Mouse (Mus musculus) hindbrain, embryonic 10.5 days (tissue): ENCODE measurements at regions not wholly inside any gene's neighbourhood (a gene's known extent, or its start where the extent isn't known, plus 50 kb on each side); places are given as distances from the start of the nearest gene placed in this dataset.

ENCODE experiments used
- DNase-seq: peaks from one replicate; pipeline ENCODE4 v3.0.0-alpha.2; 2017; ENCODE audit warnings: low spot score
- H3K27ac ChIP-seq: fragments of 300-500 bp; sonication (generic); 2 replicates; pipeline ENCODE4 v1.5.1; 2016; ENCODE audit warnings: mild to moderate bottlenecking, moderate library complexity
- H3K27me3 ChIP-seq: fragments of 300-500 bp; sonication (generic); 2 replicates; pipeline ENCODE4 v1.6.1; 2016; ENCODE audit warnings: mild to moderate bottlenecking; ENCODE audit not compliant: poor library complexity, insufficient read depth, severe bottlenecking
- H3K36me3 ChIP-seq: fragments of 300-500 bp; sonication (generic); 2 replicates; pipeline ENCODE4 v1.6.1; 2016; ENCODE audit warnings: mild to moderate bottlenecking, moderate library complexity
- H3K4me1 ChIP-seq: fragments of 300-500 bp; sonication (generic); replicated peaks from 2 replicates; pipeline ENCODE4 v1.6.1; 2016; ENCODE audit warnings: mild to moderate bottlenecking
- H3K4me3 ChIP-seq: fragments of 300-500 bp; sonication (generic); 2 replicates; pipeline ENCODE4 v1.5.1; 2016; ENCODE audit warnings: mild to moderate bottlenecking, moderate library complexity
- H3K9me3 ChIP-seq: fragments of 300-500 bp; sonication (generic); 2 replicates; pipeline ENCODE4 v1.6.1; 2016; ENCODE audit warnings: mild to moderate bottlenecking, moderate library complexity
- WGBS: fragments of 180-500 bp; shearing (Covaris S2); methylation state at CpG from one replicate; pipeline ENCODE4 v1.1.7; 2016; 5-methylcytosine and 5-hydroxymethylcytosine counted together

DNA sequence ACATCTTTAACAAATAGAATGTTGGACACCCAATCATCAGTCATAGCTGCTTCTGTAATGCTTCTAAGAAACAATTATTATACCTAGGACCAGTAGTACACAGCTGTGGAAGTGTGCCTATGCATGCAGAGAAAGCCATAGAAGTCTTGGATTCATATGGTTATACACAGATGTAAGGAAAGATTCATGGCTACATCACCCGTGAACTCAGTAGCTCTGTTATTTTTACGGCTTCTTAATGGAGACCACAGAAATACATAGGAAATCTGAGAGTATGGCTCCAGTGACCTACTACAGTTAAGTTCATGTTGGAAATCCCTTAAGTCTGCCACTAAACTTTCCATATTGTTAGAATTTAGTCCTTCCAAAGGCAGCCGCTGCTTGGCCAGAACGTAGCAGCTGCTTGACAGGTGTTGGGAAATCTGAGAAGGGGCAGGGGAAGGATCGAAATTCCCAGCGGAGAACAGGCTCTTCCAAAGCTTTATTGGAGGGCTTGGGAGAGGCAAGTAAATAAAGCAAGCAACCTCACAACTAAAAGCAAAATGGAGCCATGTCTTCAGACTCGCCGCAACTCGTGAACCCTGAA is 78.8 kb upstream of the Ankfn1 start:
- Histone ChIP-seq H3K27ac (no peak overlapping the region), H3K9me3 (no peaks in the 10 kb centered on the region), H3K36me3 (no peaks in the 10 kb centered on the region), H3K4me3 (no peak overlapping the region), H3K4me1 (no peaks in the 10 kb centered on the region; the same call in 1 of the 2 replicates), H3K27me3 (no peaks in the 10 kb centered on the region)
- DNase-seq: no peak
- WGBS: 69% methylated on average over 9 of the region's 9 CpGs

DNA sequence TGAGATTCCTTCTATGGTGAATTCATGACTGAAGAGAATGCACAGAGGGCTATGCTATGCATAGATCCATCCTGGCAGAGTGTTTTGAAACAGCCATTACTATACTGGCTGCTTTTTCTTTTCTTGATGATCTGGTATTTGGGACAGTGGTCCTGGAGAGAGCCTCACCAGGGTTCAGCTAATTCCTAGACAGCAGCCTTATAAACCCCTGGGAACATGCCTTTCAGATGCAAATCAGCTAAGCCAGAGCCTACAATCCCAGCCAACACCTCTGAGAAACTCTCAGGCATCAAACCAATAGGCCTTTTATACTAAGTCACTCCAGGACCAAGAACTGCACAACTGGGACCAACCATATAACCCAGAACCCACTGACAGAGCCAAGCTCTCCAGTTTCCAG is 64.4 kb upstream of the Ankfn1 start:
- H3K27ac ChIP-seq: no peak overlapping the region
- no peaks in the 10 kb centered on the region for H3K27me3 ChIP-seq
- H3K4me3 ChIP-seq: no peak overlapping the region
- DNase-seq: no peak
- no peaks in the 10 kb centered on the region for H3K9me3 ChIP-seq
- H3K4me1 ChIP-seq: peaks cover 16% of the 10 kb centered on the region
- H3K36me3 ChIP-seq: no peaks in the 10 kb centered on the region

DNA sequence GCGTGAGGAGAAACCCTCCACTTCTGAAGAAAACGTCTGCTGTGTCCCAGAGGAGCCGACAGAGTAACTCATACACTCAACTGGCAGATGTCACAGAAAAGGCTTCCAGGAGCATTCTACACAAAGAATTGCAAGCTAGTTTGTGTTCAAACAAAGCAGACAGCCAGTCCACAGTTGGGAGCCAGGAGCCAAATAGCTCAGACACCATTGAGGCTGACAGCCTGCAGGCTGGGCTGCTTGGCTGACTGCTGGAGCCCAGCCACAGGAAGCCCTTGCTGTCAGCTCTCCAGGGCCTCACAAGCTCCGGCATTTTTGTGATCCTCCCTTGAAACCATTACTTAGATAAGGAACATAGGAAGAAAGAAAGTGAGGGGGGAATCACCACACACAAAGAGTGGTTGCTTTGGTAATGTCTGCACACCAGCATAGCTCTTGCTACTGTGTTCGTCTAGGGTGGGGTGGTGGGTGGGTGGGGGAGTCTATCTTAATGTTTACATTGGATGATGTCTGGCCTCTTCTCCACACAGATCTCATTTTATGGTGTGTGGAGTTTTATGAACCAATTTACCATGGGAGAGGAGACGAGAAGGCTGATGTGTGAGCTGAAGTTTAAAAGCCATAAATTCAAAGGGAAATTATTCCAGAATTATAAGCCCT is 62.3 kb upstream of the Ankfn1 start:
- WGBS: 28% methylated on average over 6 of the region's 6 CpGs
- Histone ChIP-seq H3K36me3 (no peaks in the 10 kb centered on the region), H3K9me3 (no peaks in the 10 kb centered on the region), H3K27ac (peak overlapping the region; percentile 53), H3K27me3 (no peaks in the 10 kb centered on the region), H3K4me1 (peaks cover 16% of the 10 kb centered on the region), H3K4me3 (no peak overlapping the region)
- peak; percentile 32 for DNase-seq

DNA sequence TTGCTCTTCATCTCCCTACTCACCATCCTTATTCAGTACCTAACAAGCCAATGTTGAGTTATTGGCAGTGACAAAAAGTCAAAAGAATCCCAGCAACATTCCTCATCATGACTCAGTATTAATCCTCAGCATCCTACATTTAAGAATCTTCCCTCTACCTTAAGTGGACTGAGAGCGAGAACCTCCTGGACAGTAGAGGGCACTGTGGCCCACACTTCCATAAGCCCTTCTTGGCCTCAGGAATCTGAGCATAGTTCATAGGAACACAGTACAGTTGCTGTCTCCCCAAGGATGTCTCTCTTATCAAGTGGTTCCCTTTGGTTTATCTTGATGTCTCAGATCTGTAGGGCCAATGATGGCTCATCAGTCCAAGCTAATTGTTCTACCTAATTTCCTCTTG is 60.5 kb upstream of the Ankfn1 start:
- peaks cover 16% of the 10 kb centered on the region for H3K4me1 ChIP-seq
- H3K36me3 ChIP-seq: no peaks in the 10 kb centered on the region
- H3K4me3 ChIP-seq: no peak overlapping the region
- no peak overlapping the region for H3K27ac ChIP-seq
- no peak for DNase-seq
- H3K27me3 ChIP-seq: no peaks in the 10 kb centered on the region
- WGBS: 100% methylated on average over 1 of the region's 1 CpGs
- H3K9me3 ChIP-seq: no peaks in the 10 kb centered on the region

DNA sequence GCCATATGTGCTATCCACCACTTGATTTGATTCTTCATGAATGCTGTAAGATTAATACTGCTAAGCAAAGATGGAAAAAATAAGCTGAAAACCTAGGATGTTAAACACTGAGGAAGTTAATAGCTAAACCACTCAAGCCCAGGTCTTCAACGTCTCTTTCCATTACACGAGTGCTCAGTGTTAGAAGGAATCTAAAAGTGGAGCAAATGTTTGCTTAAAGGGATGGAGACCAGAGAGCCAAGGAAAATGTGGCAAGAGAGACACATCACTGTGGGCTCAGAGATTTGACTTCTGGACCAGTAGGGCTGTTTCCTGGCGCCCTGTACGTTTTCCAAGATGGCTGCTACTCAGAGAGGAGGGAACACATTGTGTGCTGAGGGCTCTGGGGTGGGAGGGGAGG is 59.4 kb upstream of the Ankfn1 start:
- H3K9me3 ChIP-seq: no peaks in the 10 kb centered on the region
- no peak overlapping the region for H3K4me3 ChIP-seq
- H3K36me3 ChIP-seq: no peaks in the 10 kb centered on the region
- peaks cover 13% of the 10 kb centered on the region for H3K4me1 ChIP-seq
- DNase-seq: no peak
- no peak overlapping the region for H3K27ac ChIP-seq
- whole genome bisulfite sequencing: 91% methylated on average over 4 of the region's 4 CpGs
- no peaks in the 10 kb centered on the region for H3K27me3 ChIP-seq

DNA sequence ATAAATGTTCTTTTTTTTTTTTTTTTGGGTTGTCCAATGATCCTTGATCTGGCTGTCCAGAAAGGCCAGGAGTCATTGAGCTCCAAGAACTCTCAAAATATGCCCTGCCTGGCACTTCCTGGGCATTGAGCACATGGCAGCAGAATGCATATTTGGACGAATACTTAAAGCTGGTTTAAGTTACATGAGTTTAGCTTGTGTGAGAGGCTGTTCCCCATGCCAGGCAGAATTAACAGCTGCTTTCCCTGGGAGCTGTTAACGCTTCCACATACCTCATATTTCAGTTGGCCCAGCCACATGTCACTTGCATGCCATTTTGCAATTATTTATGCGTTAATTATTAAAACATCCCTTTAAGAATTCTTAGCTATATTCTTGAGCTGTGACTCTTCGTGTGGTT is 56.6 kb upstream of the Ankfn1 start:
- no peaks in the 10 kb centered on the region for H3K36me3 ChIP-seq
- no peaks in the 10 kb centered on the region for H3K9me3 ChIP-seq
- DNase-seq: no peak
- no peaks in the 10 kb centered on the region for H3K27me3 ChIP-seq
- WGBS: 90% methylated on average over 4 of the region's 4 CpGs
- H3K4me3 ChIP-seq: no peak overlapping the region
- no peak overlapping the region for H3K27ac ChIP-seq
- H3K4me1 ChIP-seq: peaks cover under 1% of the 10 kb centered on the region; the same call in 1 of the 2 replicates

DNA sequence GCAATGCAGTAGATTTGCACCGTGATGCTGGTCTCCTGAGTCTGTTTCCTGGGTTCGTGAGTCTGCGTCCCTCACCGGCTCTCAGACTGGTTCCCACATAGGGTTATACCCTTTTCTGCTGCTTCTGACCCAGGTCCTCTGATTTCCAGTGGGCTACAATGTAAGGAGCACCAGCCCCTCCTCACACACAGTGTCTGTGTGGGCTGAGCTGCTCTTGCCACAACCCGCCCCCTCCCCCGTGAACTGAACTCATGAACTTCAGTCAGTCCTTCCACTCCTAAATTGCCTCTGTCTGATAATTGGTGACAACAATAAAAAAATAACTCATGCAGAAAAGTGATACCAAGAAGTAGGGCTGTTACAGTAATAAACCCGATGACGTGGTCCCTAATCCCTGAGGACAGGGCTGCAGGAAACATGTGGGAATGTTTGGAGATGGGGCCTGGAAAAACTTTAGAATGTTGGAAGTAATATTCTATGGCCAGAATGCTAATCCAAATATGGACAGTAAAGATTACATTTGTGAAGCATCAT is 54.2 kb upstream of the Ankfn1 start:
- 93% methylated on average over 8 of the region's 8 CpGs for WGBS

More for the DNA sequence above, 54.2 kb upstream of the Ankfn1 start:
- Histone ChIP-seq H3K27me3 (no peaks in the 10 kb centered on the region), H3K9me3 (no peaks in the 10 kb centered on the region), H3K36me3 (no peaks in the 10 kb centered on the region), H3K4me1 (no peaks in the 10 kb centered on the region), H3K4me3 (no peak overlapping the region), H3K27ac (no peak overlapping the region)
- no peak for DNase-seq
